Mouse (Mus musculus): ENCODE results near the gene Socs7.
"Not testable (repeated sequence)": the region's sequence is repeated elsewhere in the genome, so short reads cannot be mapped to it uniquely, and the experiment has no call there.

Gene Socs7

DNA sequence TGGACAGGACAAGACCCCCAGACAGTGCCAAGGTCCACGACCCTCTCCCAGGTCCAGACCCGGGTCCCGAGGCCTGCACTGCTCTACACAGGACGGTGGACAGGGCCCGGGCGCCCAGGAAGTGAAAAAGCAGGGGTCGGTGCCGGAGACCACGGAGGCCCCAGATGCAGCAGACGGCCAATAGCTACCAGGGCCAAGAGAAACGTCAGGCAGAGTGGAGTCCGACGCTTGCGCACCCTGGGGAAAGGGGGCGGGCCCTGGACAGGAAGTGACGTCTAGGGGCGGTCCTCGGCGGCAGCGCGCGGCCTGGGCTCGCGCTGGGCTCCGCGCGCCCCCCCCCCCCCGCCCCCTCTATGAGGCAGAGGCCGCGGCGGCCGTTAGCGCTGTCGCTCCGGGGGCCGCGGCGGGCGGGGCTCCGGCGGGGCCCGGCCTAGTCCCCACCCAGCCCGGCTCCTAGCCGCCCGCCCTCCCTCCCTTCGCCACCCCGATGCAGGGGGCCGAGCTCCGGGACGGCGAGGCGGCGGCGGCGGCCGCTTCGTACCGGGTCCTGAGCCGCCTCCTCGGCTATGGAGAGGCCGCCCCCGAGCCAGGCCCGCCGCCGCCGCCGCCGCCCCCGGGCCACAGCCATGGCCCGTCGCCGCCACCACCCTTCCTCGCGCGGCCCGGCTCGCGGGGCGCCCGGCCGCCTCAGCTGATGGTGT, at the start of gene Socs7:
Socs7 (plus strand) TSS at position 604 of the 701 bp plus-strand sequence.
- peak; percentile 94 for DNase-seq

GRCm38 (mm10) chr11:97312871-97313270, 49.5 kb upstream of the Socs7 start:
- DNase-seq = not testable (repeated sequence)

GRCm38 (mm10) chr11:97314110-97314509, 48.2 kb upstream of the Socs7 start:
- no peak for DNase-seq

- DNase-seq = no peak
Observed at GRCm38 (mm10) chr11:97314751-97315503, 47.4 kb upstream of the Socs7 start.

DNA sequence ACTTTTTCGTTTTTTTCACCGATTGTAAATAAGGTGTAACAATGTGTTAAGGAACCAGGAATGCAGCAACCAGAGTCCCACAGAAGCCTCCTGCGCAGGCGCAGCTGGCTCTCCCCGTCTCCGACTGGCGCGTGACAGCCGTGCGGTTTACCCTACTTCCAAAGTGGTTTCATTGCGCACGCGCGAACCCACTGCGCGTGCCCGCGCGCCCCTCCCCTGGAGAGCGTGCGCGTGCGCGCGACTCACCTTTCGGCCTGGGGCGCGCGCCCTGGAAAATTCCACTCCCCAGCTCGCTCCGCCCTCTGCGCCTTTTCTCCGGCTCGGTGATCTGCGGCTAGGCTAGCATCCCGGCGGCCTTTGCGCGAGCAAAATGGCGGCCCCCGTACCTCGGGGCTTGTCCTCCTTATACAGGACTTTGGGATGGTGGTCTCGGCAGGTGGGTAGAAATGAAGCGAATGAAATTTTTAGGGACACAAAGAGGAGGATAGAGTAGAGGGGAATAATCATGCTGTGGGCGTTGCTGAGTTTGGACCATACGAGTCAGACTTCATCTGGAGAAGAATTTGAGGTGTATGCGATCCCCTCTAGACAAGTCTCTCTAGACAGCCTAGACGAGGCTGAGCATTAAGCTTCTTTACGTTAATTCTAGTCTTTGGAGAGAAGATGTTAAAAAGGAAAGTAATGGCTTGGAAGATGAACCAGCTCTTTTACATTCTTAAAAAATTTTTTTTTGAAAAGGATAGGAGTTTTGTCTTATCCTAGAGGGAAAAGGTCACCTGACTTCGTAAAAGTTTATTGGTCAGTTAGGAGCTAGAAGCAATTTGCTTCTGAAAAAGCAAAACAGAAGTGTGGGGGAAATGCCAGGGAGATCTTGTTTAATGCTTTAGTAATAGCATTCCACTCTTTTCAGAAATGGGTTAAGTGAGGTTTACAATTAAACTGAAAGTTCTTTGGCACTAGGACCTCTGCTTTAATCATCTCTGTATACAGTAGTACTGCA, 46.5 kb upstream of the Socs7 start, which contains the start of gene Mrpl45:
Mrpl45 (plus strand) TSS at position 213 of the 1,000 bp plus-strand sequence.
- DNase-seq = peak; percentile 98

GRCm38 (mm10) chr11:97321197-97321596, 41.2 kb upstream of the Socs7 start:
- no peak for DNase-seq

DNA sequence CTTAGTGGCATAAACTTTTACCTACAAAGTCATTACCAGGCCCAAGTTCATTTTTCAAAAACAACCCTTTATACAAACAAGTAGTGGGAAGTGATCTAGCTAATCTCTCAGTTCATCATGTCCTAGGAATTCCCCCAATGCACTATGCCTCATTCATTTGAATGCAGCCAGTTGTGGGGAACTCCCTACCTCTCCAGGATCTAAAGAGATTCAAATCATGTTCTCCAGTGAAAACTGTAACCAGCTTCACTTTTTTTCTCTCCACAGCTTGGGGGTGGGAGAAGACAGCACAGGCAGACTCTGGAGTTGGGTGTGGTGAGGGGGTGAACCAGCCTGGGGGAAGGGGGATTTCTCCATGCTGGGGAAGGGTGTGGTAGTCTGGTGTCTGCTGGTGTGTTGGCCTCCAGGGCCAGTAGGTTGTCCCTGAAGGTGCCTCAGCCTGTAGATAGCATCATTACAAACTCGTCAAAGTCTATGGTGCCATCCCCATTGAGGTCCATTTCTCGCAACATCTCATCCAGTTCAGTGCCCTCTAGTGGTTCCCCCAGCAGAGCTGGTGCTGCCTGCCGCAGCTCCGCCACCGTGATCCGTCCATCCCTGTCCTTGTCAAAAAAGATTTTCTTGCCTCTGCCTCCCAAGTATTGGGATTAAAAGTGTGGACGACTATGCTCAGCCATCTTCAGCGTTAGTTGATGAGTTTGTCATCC, 40.3 kb upstream of the Socs7 start:
- DNase-seq = not testable (repeated sequence)

DNA sequence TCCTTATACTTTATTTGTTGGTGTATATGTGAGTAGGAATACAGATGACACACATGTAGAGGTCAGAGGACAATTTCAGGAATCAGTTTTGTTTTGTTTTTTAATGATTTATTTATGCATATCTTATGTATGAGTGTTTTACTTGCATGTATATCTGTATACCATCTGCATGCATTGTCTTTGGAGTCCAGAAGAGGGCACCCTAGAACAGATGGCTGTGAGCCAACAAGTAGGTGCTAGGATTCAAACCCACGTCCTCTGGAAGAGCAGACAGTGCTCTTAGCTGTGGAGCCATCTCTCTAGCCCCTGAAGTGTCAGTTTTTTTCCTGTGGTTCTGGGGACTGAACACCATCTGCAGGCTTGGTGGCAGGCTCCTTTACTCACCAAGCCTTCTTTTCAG, 37.1 kb upstream of the Socs7 start:
- no peak for DNase-seq

- no peak for DNase-seq
Observed at GRCm38 (mm10) chr11:97328148-97328547, 34.2 kb upstream of the Socs7 start.

DNA sequence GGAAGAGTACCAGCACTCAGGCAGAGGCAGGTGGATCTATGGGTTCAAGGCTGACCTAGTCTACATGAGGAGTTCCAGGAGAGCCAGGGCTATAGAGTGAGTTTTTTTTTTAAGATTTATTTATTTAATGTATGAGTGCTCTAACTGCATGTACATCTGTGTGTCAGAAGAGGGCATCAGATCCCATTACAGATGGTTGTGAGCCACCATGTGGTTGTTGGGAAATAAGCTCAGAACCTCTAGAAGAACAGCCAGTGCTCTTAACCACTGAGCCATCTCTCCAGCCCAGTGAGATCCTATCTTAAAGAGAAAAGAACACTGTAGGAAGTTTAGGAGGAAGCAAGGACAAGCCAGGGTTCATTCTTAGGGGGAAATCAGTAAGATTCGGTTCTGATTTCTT, 32.0 kb upstream of the Socs7 start:
- no peak for DNase-seq

DNA sequence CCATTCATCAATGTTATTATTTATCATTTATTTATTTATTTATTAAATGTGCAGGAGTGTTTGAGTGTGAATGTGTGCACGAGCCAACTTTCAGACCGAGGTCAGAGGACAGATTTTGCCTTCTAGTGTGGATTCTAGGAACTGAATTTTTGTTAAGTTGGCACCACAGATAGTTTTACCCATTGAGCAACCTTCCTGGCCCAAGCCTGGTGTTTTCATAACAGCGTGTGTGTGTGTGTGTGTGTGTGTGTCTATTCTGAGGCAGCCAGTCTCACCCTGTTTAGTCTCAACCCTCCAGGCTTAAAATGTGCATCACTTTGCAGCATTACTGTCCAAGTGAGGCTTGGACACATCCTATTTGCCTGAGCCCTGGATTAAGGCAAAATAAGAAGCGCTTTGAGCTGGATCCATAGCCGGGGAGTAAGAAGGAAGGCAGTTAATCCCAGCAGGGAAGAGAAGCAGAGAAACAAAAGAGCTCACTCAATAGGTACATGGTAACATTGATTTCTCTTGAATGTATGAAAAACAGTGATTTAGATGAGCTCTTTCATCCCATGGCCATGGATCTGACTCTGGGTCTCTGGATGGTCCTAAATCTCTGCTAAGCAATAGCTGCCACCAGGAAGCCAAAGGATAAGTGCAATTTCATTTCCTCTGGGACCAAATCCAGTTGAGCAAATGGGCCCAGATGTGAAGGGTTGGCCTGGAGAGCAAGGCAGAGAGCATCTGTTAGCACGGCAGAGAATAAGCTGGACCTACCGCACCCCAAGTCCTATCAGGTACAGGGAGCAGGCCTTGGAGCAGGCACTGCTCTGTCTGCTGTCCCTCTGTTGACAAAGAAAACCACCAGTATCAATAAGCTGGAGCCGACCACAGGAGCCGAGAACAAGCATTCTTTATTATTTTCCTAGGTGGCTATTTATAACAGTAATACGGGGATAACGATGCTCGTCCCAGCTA, 30.8 kb upstream of the Socs7 start:
- no peak for DNase-seq

DNA sequence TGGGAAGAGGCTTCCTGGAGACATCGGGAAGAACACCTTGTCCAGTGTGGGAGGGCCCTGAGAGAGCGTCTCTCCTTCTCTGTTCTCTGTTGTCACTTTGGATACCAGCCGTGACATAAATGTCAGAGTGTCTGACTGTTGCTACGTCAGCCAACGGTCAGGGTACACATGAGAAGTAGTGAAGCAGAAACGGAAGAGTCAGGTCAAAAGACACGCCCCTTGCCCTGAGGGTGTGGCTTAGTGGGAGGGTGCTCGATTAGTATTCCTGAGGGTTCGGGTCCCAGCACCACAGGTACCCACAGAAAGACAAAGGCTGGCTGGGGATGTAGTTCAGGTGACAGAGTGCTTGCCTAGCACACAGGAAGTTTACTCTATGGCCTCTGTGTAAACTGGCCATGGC, 29.3 kb upstream of the Socs7 start:
- no peak for DNase-seq

- no peak for DNase-seq
Observed at GRCm38 (mm10) chr11:97333896-97334295, 28.5 kb upstream of the Socs7 start.

GRCm38 (mm10) chr11:97334400-97334799, 28.0 kb upstream of the Socs7 start:
- no peak for DNase-seq

- no peak for DNase-seq
Observed at GRCm38 (mm10) chr11:97336238-97336637, 26.1 kb upstream of the Socs7 start.

GRCm38 (mm10) chr11:97336751-97337345, 25.5 kb upstream of the Socs7 start:
- DNase-seq = no peak

- no peak for DNase-seq
Observed at GRCm38 (mm10) chr11:97337363-97337762, 25.0 kb upstream of the Socs7 start.

GRCm38 (mm10) chr11:97338302-97338976, 23.9 kb upstream of the Socs7 start:
- no peak for DNase-seq

DNA sequence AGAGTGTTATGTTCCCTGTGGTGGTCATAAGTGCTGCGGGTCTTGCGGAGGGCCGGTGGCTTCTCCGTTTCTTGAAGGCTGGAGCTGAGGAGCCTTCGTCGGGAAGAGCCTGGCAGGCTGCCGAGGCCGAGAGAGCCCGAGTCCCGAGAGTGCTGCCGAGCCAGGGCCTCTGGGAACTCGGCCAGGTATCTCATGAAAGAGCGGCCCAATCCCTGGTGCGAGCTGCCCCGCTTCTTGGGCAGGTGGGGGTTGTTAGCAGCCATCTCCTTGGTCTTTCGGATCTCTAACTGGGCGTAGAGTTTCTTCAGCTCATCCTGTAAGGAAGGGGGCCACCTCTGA, 23.4 kb upstream of the Socs7 start:
- DNase-seq = peak; percentile 46

DNA sequence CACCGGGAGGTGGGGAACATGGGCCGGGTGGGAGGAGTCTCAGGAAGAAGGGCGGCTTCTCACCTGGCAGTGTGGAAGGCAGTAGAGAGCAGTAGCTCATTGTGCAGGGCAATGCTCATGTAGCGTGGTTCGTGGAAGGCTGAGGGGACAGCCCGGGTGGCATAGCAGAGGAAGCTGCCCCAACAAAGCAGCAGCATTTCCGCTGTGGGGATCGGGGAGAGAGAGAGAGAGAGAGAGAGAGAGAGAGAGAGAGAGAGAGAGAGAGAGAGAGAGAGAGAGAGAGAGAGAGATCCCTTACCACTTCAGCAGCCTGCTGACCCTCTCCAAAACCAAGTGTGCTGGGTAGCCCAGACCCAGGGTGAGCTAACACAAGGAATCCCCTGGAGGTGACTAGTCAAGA, 19.2 kb upstream of the Socs7 start:
- DNase-seq = no peak
